Mouse (Mus musculus) embryonic facial prominence, embryonic 13.5 days (tissue): ENCODE data around the gene Tpo. TPM values are rescaled to one million over a fixed set of nuclear protein-coding genes. Genes with fewer than 3 reads are reported as not detected.

Experiments used
- ATAC-seq: fragments of 200-750 bp; cut with Nextera tagmentation; 2 replicates; pipeline ENCODE4 v1.8.0; 2017; ENCODE audit warnings: low read depth; ENCODE audit not compliant: insufficient number of reproducible peaks, insufficient read depth, low FRiP score, low TSS enrichment
- H3K27ac ChIP-seq: fragments of 300-500 bp; sonication (generic); 2 replicates; pipeline ENCODE4 v1.5.1; 2015; ENCODE audit warnings: moderate library complexity, mild to moderate bottlenecking, inconsistent platforms
- H3K27me3 ChIP-seq: fragments of 300-500 bp; sonication (generic); 2 replicates; pipeline ENCODE4 v1.6.1; 2015; ENCODE audit warnings: mild to moderate bottlenecking, inconsistent platforms
- H3K36me3 ChIP-seq: fragments of 300-500 bp; sonication (generic); 2 replicates; pipeline ENCODE4 v1.6.1; 2015; ENCODE audit warnings: mild to moderate bottlenecking, inconsistent platforms
- H3K4me1 ChIP-seq: fragments of 300-500 bp; sonication (generic); 2 replicates; pipeline ENCODE4 v1.6.1; 2015; ENCODE audit warnings: inconsistent platforms
- H3K4me2 ChIP-seq: fragments of 300-500 bp; sonication (generic); 2 replicates; pipeline ENCODE4 v1.6.1; 2015; ENCODE audit warnings: moderate library complexity, mild to moderate bottlenecking, inconsistent platforms
- H3K4me3 ChIP-seq: fragments of 300-500 bp; sonication (generic); 2 replicates; pipeline ENCODE4 v1.5.1; 2015; ENCODE audit warnings: mild to moderate bottlenecking, inconsistent platforms
- H3K9ac ChIP-seq: fragments of 300-500 bp; sonication (generic); 2 replicates; pipeline ENCODE4 v1.6.1; 2015; ENCODE audit warnings: mild to moderate bottlenecking, inconsistent platforms
- H3K9me3 ChIP-seq: fragments of 300-500 bp; sonication (generic); 2 replicates; pipeline ENCODE4 v1.6.1; 2016; ENCODE audit warnings: inconsistent platforms
- WGBS: fragments of 180-500 bp; shearing (Covaris S2); methylation state at CpG from one replicate; pipeline ENCODE4 v1.1.7; 2015; ENCODE audit warnings: mixed read lengths; 5-methylcytosine and 5-hydroxymethylcytosine counted together
- polyA plus RNA-seq: library from polyadenylated mRNA; unstranded; fragments of >200 nt; fragmentation: Nextera tagmentation; extraction: Ambion mirVana; gene quantifications from 2 replicates; pipeline ENCODE4 v1.2.1, GENCODE M21; 2015

The Tpo gene
- polyA plus RNA-seq, 1 experiment from 2014 or later = not detected

DNA sequence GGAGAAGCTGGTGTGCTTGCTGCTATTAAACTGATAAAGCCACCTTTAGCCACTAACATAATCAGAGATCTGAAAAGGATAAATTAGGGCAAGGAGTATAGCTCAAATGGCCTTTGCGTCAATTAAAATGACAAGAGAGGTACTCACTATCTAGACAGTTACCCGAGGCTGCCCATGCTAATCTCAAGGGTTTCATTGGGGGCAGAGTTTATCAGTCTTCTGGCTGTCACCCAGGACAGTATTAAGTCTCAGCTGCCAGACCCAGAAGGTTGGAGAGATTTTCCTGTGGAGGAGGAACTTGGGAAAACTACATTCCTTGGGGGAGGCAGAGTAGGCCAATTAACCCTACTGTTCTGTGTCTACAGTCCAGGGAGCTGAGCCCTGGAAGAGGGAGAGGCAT is 63.1 kb downstream of the Tpo start:
- no peaks in the 10 kb centered on the region for H3K27me3 ChIP-seq
- H3K36me3 ChIP-seq = no peaks in the 10 kb centered on the region
- H3K9me3 ChIP-seq = no peaks in the 10 kb centered on the region
- no peak overlapping the region for H3K4me2 ChIP-seq
- no peak overlapping the region for H3K9ac ChIP-seq
- peaks cover 5% of the 10 kb centered on the region for H3K4me1 ChIP-seq
- H3K4me3 ChIP-seq = no peak overlapping the region
- ATAC-seq = no peak
- no peak overlapping the region for H3K27ac ChIP-seq
- 89% methylated on average over 2 of the region's 2 CpGs for WGBS

GRCm38 (mm10) chr12:30067806-30068205 is 64.6 kb downstream of the Tpo start:
- Histone ChIP-seq H3K27me3 (no peaks in the 10 kb centered on the region), H3K4me3 (no peak overlapping the region), H3K9me3 (no peaks in the 10 kb centered on the region), H3K4me1 (no peaks in the 10 kb centered on the region), H3K4me2 (no peak overlapping the region), H3K9ac (no peak overlapping the region), H3K36me3 (no peaks in the 10 kb centered on the region), H3K27ac (no peak overlapping the region)
- 72% methylated on average over 2 of the region's 2 CpGs for WGBS
- ATAC-seq = no peak

DNA sequence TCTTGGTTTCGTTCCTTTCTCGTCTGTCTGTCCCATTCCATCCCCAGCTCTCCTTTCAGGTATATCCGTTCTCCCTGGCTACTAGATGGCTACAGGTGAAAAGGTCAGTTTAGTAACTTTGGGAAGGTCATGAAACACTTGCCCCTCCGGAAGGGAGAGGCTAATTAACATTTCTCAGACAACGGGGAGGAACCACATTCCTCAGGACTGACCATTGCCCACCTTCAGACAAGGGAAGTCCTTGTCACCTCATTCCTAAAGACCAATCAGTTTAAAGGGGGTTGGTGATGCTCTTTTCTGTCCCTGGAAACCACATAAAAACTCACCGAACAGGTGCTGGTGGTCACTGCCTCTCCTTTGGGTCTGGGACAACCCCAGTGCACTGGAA is 70.3 kb downstream of the Tpo start:
- Histone ChIP-seq H3K9ac (no peak overlapping the region), H3K27me3 (no peaks in the 10 kb centered on the region), H3K36me3 (no peaks in the 10 kb centered on the region), H3K4me2 (no peak overlapping the region), H3K4me1 (0 out of 2 replicates have a peak, but pooled peaks cover 6% of the 10 kb centered on the region), H3K27ac (no peak overlapping the region), H3K9me3 (no peaks in the 10 kb centered on the region), H3K4me3 (no peak overlapping the region)
- ATAC-seq = no peak
- WGBS = 22% methylated on average over 6 of the region's 6 CpGs

- no peak for ATAC-seq
- Histone ChIP-seq H3K4me2 (no peak overlapping the region), H3K9me3 (no peaks in the 10 kb centered on the region), H3K36me3 (no peaks in the 10 kb centered on the region), H3K9ac (no peak overlapping the region), H3K4me3 (no peak overlapping the region), H3K27me3 (no peaks in the 10 kb centered on the region), H3K27ac (no peak overlapping the region), H3K4me1 (0 out of 2 replicates have a peak, but pooled peaks cover 6% of the 10 kb centered on the region)
- WGBS = 22% methylated on average over 1 of the region's 1 CpGs
Measured at GRCm38 (mm10) chr12:30061503-30062117, 70.8 kb downstream of the Tpo start.

DNA sequence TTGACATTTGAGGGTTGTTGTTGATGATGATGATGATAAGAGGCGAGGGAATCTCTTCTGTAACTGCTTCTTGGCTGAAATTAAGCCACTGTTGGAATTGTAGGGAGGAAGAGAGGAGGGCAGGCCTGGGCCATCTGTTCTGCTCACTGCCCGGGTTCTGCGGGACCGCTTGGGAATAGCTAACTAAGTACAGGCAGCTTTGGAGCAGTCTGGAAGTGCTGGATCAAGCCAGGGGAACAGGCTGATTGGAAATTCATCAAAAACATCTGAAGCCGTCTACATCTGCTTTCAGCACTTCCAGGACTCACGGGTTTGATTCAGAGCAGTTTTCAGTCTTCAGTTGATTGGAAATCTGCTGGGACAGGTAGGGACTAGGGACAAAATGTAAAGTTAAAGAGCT is 74.4 kb downstream of the Tpo start:
- H3K27ac ChIP-seq = no peak overlapping the region
- WGBS = 24% methylated on average over 6 of the region's 6 CpGs
- H3K36me3 ChIP-seq = no peaks in the 10 kb centered on the region
- H3K4me3 ChIP-seq = no peak overlapping the region
- no peaks in the 10 kb centered on the region for H3K9me3 ChIP-seq
- no peaks in the 10 kb centered on the region for H3K27me3 ChIP-seq
- H3K4me1 ChIP-seq = 0 out of 2 replicates have a peak, but pooled peaks cover 9% of the 10 kb centered on the region
- H3K4me2 ChIP-seq = no peak overlapping the region
- H3K9ac ChIP-seq = no peak overlapping the region
- ATAC-seq = no peak

DNA sequence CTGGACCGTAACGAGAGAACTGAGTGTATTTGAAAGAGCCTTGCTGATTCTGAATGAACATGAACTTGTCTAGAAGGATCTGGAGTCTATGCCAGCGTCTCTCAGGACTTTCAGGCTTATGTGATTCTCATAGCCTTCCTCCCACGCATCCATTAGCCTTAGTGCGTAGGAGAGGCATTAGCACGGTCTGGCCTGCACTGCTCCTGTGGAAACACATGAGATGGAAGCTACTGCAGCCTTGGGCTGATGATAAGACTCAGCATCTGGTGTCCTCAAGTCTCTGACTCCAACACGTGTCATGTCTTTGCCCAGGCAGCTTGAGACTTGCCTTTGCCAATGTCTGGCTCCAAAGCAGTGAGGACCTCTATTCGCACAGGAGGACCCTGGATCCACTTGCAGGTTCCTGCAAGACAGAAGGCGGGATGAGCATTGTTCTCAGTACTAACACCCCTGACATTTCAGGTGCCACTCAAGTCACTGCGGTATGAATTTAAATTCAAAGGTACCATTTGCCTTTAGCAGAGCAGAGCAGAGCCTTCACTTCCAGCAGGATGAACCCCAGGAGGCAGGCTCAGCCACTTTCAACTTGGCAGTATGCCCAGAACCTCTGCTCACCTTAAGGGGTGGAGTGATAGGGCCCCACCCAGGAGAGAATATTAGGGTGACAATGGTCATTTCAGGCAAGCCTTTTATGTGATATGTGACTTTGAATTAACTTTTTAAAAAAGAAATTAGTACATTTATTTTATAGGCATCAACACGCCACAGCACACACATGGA is 77.5 kb downstream of the Tpo start:
- Histone ChIP-seq H3K9me3 (no peaks in the 10 kb centered on the region), H3K4me1 (0 out of 2 replicates have a peak, but pooled peaks cover 9% of the 10 kb centered on the region), H3K4me3 (no peak overlapping the region), H3K4me2 (no peak overlapping the region), H3K27me3 (no peaks in the 10 kb centered on the region), H3K27ac (no peak overlapping the region), H3K36me3 (no peaks in the 10 kb centered on the region), H3K9ac (no peak overlapping the region)
- WGBS = 83% methylated on average over 11 of the region's 11 CpGs
- no peak for ATAC-seq

GRCm38 (mm10) chr12:30050235-30050634 is 82.2 kb downstream of the Tpo start:
- Histone ChIP-seq H3K27me3 (peaks cover 8% of the 10 kb centered on the region; the same call in 1 of the 2 replicates), H3K9ac (no peak overlapping the region), H3K27ac (no peak overlapping the region), H3K36me3 (no peaks in the 10 kb centered on the region), H3K4me1 (0 out of 2 replicates have a peak, but pooled peaks cover 3% of the 10 kb centered on the region), H3K4me3 (no peak overlapping the region), H3K9me3 (no peaks in the 10 kb centered on the region), H3K4me2 (no peak overlapping the region)
- WGBS = 17% methylated on average over 4 of the region's 4 CpGs
- ATAC-seq = no peak

DNA sequence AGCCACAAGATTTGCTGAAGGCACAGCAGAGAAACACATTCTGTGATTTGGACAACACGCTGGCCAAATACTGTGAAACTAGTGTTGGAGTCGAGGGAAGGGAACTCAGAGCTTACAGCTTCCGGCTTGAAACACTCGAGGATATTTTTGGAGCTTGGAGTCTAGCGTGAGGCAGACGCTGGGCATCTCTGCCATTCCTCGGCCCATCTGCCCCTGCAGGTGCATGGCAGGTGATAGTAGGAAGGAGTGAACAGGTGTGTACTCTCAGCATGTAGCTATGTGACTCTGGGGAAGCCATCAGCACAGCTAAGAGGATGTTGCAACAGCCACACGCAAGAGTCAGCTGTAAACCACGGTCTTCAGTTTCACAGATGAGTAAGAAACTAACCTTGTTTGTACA is 82.6 kb downstream of the Tpo start:
- Histone ChIP-seq H3K27me3 (peaks cover 8% of the 10 kb centered on the region; the same call in 1 of the 2 replicates), H3K36me3 (no peaks in the 10 kb centered on the region), H3K9me3 (no peaks in the 10 kb centered on the region), H3K4me3 (no peak overlapping the region), H3K4me2 (no peak overlapping the region), H3K9ac (no peak overlapping the region), H3K4me1 (no peaks in the 10 kb centered on the region), H3K27ac (no peak overlapping the region)
- ATAC-seq = no peak
- WGBS = 78% methylated on average over 9 of the region's 9 CpGs

GRCm38 (mm10) chr12:30048848-30049247 is 83.6 kb downstream of the Tpo start:
- 82% methylated on average over 6 of the region's 6 CpGs for WGBS
- no peaks in the 10 kb centered on the region for H3K36me3 ChIP-seq
- no peak overlapping the region for H3K27ac ChIP-seq
- H3K4me3 ChIP-seq = no peak overlapping the region
- no peaks in the 10 kb centered on the region for H3K9me3 ChIP-seq
- no peaks in the 10 kb centered on the region for H3K4me1 ChIP-seq
- H3K27me3 ChIP-seq = peaks cover 8% of the 10 kb centered on the region; the same call in 1 of the 2 replicates
- no peak overlapping the region for H3K4me2 ChIP-seq
- no peak overlapping the region for H3K9ac ChIP-seq
- ATAC-seq = no peak

GRCm38 (mm10) chr12:30040150-30040549 is 92.3 kb downstream of the Tpo start:
- Histone ChIP-seq H3K4me1 (no peaks in the 10 kb centered on the region; the same call in 1 of the 2 replicates), H3K9me3 (no peaks in the 10 kb centered on the region), H3K27ac (peak overlapping the region; percentile 7; the same call in 1 of the 2 replicates), H3K27me3 (no peaks in the 10 kb centered on the region), H3K36me3 (no peaks in the 10 kb centered on the region), H3K4me3 (no peak overlapping the region), H3K4me2 (no peak overlapping the region), H3K9ac (no peak overlapping the region)
- no peak for ATAC-seq
- WGBS = 27% methylated on average over 4 of the region's 4 CpGs

DNA sequence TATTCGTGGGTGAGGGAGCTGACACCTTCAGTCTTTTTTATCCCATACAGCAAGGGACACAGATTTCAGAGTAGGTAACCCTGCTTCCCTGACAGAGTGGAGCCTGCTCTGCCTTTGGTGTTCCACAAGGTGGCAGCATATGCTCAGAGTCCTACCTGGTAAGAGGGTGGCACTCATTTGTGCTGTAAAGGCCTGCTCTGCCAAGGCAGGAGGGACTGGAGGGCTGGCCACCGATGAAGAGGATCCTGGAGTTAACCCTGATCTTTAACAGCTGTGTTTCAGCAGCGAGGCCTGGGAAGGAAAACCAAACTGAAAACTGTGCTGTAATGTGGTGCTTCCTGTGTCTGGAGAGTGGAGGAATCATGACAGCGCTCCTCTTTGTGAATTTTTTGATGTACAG is 92.9 kb downstream of the Tpo start:
- no peaks in the 10 kb centered on the region for H3K36me3 ChIP-seq
- 41% methylated on average over 4 of the region's 4 CpGs for WGBS
- ATAC-seq = no peak
- no peaks in the 10 kb centered on the region; the same call in 1 of the 2 replicates for H3K4me1 ChIP-seq
- H3K4me3 ChIP-seq = no peak overlapping the region
- peak overlapping the region; percentile 7; the same call in 1 of the 2 replicates for H3K27ac ChIP-seq
- no peaks in the 10 kb centered on the region for H3K27me3 ChIP-seq
- H3K9ac ChIP-seq = no peak overlapping the region
- H3K9me3 ChIP-seq = no peaks in the 10 kb centered on the region
- no peak overlapping the region for H3K4me2 ChIP-seq

DNA sequence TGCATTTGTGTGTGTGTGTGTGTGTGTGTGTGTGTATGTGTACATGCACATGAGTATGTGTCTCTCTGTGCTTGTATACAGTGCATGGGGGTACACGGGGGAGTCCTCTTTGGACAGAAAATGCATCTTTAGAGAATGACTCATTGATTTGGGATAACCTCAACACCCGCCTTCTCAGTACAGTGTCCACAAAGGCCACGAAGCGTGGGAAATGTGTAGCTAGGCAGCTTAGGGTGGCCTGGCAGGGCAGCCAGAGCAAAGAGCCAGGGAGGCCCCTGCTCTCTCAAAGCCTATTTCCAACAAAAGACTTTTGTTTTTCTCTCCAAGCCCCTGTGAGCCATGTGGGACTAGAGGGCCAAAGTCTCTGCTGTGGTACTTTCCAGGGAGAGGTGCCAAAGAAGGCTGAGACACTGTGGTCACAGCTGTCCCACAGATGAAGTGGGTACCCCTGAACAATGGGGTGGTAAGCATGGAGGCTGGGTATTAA is 95.8 kb downstream of the Tpo start:
- no peak for ATAC-seq
- Histone ChIP-seq H3K27ac (no peak overlapping the region), H3K27me3 (no peaks in the 10 kb centered on the region), H3K9ac (no peak overlapping the region), H3K9me3 (no peaks in the 10 kb centered on the region), H3K4me2 (no peak overlapping the region), H3K4me3 (no peak overlapping the region), H3K36me3 (no peaks in the 10 kb centered on the region), H3K4me1 (no peaks in the 10 kb centered on the region; the same call in 1 of the 2 replicates)
- 75% methylated on average over 4 of the region's 4 CpGs for whole genome bisulfite sequencing
